Mouse (Mus musculus) intestine, embryonic 15.5 days (tissue): ENCODE data around the gene Msrb1. TPM values are rescaled to one million over a fixed set of nuclear protein-coding genes. Genes with fewer than 3 reads are reported as not detected.

Experiments used
- polyA plus RNA-seq: library from polyadenylated mRNA; unstranded; fragments of >200 nt; fragmentation: Nextera tagmentation; extraction: Ambion mirVana; gene quantifications from 2 replicates; pipeline ENCODE4 v1.2.1, GENCODE M21; 2015

The Msrb1 gene
- polyA plus RNA-seq, 1 experiment from 2014 or later: 32.4 TPM

Other genes starting within 250 kb of the Msrb1 start
- 1.5 and 1.8 TPM in 2 replicates for gene Caskin1, start 248.0 kb upstream of the Msrb1 start, polyA plus RNA-seq
- gene Traf7, start 208.7 kb upstream of the Msrb1 start, polyA plus RNA-seq: 81.6 and 89.3 TPM in 2 replicates
- 5.2 and 8.7 TPM in 2 replicates for gene Rab26, start 202.4 kb upstream of the Msrb1 start, polyA plus RNA-seq
- 16.9 and 17.4 TPM in 2 replicates for gene Pkd1, start 186.8 kb upstream of the Msrb1 start, polyA plus RNA-seq
- 41.0 and 45.7 TPM in 2 replicates for gene Tsc2, start 104.0 kb upstream of the Msrb1 start, polyA plus RNA-seq
- gene Nthl1, start 104.0 kb upstream of the Msrb1 start, polyA plus RNA-seq: 15.6 and 18.1 TPM in 2 replicates
- gene Slc9a3r2, start 86.3 kb upstream of the Msrb1 start, polyA plus RNA-seq: 43.9 and 49.2 TPM in 2 replicates
- 0.30 and 0.56 TPM in 2 replicates for gene Npw, start 78.2 kb upstream of the Msrb1 start, polyA plus RNA-seq
- 20.0 and 20.5 TPM in 2 replicates for gene Zfp598, start 67.0 kb upstream of the Msrb1 start, polyA plus RNA-seq
- 7.0 and 7.7 TPM in 2 replicates for gene Syngr3, start 46.7 kb upstream of the Msrb1 start, polyA plus RNA-seq
- 41.8 and 45.9 TPM in 2 replicates for gene Gfer, start 40.5 kb upstream of the Msrb1 start, polyA plus RNA-seq
- 10.3 and 10.4 TPM in 2 replicates for gene Noxo1, start 40.4 kb upstream of the Msrb1 start, polyA plus RNA-seq
- 67.3 and 67.5 TPM in 2 replicates for gene Tbl3, start 29.0 kb upstream of the Msrb1 start, polyA plus RNA-seq
- 0.11 and 0.19 TPM in 2 replicates for gene Rnf151, start 18.6 kb upstream of the Msrb1 start, polyA plus RNA-seq
- gene Rps2, start 18.5 kb upstream of the Msrb1 start, polyA plus RNA-seq: 1,514 and 1,667 TPM in 2 replicates
- 303 and 319 TPM in 2 replicates for gene Ndufb10, start 12.2 kb upstream of the Msrb1 start, polyA plus RNA-seq
- not detected in 2 replicates for gene Rpl3l, start 8.8 kb upstream of the Msrb1 start, polyA plus RNA-seq
- 0.78 and 0.81 TPM in 2 replicates for gene Hs3st6, start 16.3 kb downstream of the Msrb1 start, polyA plus RNA-seq
- not detected in 2 replicates for gene Meiob, start 67.6 kb downstream of the Msrb1 start, polyA plus RNA-seq
- gene Hagh, start 103.5 kb downstream of the Msrb1 start, polyA plus RNA-seq: 55.1 and 69.8 TPM in 2 replicates
- gene Fahd1, start 113.7 kb downstream of the Msrb1 start, polyA plus RNA-seq: 77.1 and 77.6 TPM in 2 replicates
- gene Igfals, start 129.4 kb downstream of the Msrb1 start, polyA plus RNA-seq: 3.4 and 4.4 TPM in 2 replicates
- 51.5 and 57.9 TPM in 2 replicates for gene Nubp2, start 149.7 kb downstream of the Msrb1 start, polyA plus RNA-seq
- 32.0 and 33.4 TPM in 2 replicates for gene Spsb3, start 150.0 kb downstream of the Msrb1 start, polyA plus RNA-seq
- 27.3 and 27.4 TPM in 2 replicates for gene Eme2, start 158.4 kb downstream of the Msrb1 start, polyA plus RNA-seq
- gene Mrps34, start 158.5 kb downstream of the Msrb1 start, polyA plus RNA-seq: 111 and 117 TPM in 2 replicates
- 71.7 and 85.4 TPM in 2 replicates for gene Nme3, start 159.9 kb downstream of the Msrb1 start, polyA plus RNA-seq
- 22.4 and 23.2 TPM in 2 replicates for gene Mapk8ip3, start 200.3 kb downstream of the Msrb1 start, polyA plus RNA-seq
- gene Jpt2, start 224.0 kb downstream of the Msrb1 start, polyA plus RNA-seq: 183 and 187 TPM in 2 replicates